Mouse (Mus musculus) bone marrow macrophage, adult 2 months (primary cell): Measurements from ENCODE around the gene Plin2.

Experiments used
- CTCF ChIP-seq: IDR thresholded peaks from 2 replicates; pipeline ENCODE4 v1.5.1; 2012; ENCODE audit warnings: low read depth, mild to moderate bottlenecking, low read length, moderate library complexity
- POLR2A ChIP-seq: IDR thresholded peaks from 2 replicates; pipeline ENCODE4 v1.6.1; 2012; ENCODE audit warnings: mild to moderate bottlenecking, low read depth, low read length, borderline replicate concordance

DNA sequence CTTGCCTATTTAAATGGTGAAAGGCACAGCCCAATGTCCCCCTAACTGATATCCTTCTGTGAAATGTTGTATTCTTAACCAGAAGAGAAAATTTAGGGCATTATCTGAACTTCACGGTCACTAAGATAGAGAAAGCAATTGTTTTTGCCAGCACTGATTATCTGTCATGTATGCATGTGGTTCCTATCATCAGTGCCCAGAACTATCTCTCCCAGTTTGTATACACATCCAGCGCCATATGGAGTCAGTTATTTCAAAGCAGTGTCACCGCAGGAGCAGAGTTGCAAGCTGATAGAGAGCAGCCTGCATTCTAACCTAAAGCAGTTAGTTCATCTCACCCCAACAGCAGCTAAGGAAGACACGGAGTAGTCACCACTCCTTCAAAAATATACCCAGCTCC lies 5.9 kb downstream of the Plin2 start:
- TF ChIP-seq CTCF (no peak), POLR2A (no peak)
